Mouse (Mus musculus) lung, embryonic 16.5 days (tissue): Measurements from ENCODE around the gene Tom1l1. TPM values are rescaled to one million over a fixed set of nuclear protein-coding genes. Genes with fewer than 3 reads are reported as not detected.
A peak's percentile ranks its signal among the peaks of the same experiment; 100 is the strongest.

Source experiments
- ATAC-seq: fragments of 200-750 bp; cut with Nextera tagmentation; 2 replicates; pipeline ENCODE4 v1.8.0; 2017; ENCODE audit warnings: low read depth, mild to moderate bottlenecking, moderate library complexity
- H3K27ac ChIP-seq: fragments of 300-500 bp; sonication (generic); 2 replicates; pipeline ENCODE4 v1.5.1; 2014; ENCODE audit warnings: mild to moderate bottlenecking, control low read depth, low read length
- H3K27me3 ChIP-seq: fragments of 300-500 bp; sonication (generic); 2 replicates; pipeline ENCODE4 v1.6.1; 2014; ENCODE audit warnings: low read depth, low read length, mixed read lengths; ENCODE audit not compliant: control insufficient read depth, insufficient read depth
- H3K36me3 ChIP-seq: fragments of 300-500 bp; sonication (generic); 2 replicates; pipeline ENCODE4 v1.6.1; 2014; ENCODE audit warnings: low read length; ENCODE audit not compliant: control insufficient read depth, insufficient read depth
- H3K4me1 ChIP-seq: fragments of 300-500 bp; sonication (generic); replicated peaks from 2 replicates; pipeline ENCODE4 v1.6.1; 2014; ENCODE audit warnings: low read length, mixed read lengths; ENCODE audit not compliant: control insufficient read depth, insufficient read depth
- H3K4me2 ChIP-seq: fragments of 300-500 bp; sonication (generic); 2 replicates; pipeline ENCODE4 v1.6.1; 2014; ENCODE audit warnings: low read depth, low read length, control low read depth
- H3K4me3 ChIP-seq: fragments of 300-500 bp; sonication (generic); 2 replicates; pipeline ENCODE4 v1.5.1; 2014; ENCODE audit warnings: mild to moderate bottlenecking, low read length, control low read depth
- H3K9ac ChIP-seq: fragments of 300-500 bp; sonication (generic); 2 replicates; pipeline ENCODE4 v1.6.1; 2014; ENCODE audit warnings: low read length, control low read depth
- H3K9me3 ChIP-seq: fragments of 300-500 bp; sonication (generic); 2 replicates; pipeline ENCODE4 v1.6.1; 2016; ENCODE audit warnings: low read length; ENCODE audit not compliant: control insufficient read depth
- WGBS: fragments of 180-500 bp; shearing (Covaris S2); extraction: QIAGEN DNeasy Blood & Tissue Kit; methylation state at CpG from one replicate; pipeline ENCODE4 v1.1.7; 2014; 5-methylcytosine and 5-hydroxymethylcytosine counted together
- polyA plus RNA-seq: library from polyadenylated mRNA; unstranded; fragments of >200 nt; fragmentation: Nextera tagmentation; extraction: Ambion mirVana; gene quantifications from 2 replicates; pipeline ENCODE4 v1.2.1, GENCODE M21; 2015

Gene Tom1l1
- polyA plus RNA-seq, 1 experiment from 2014 or later: 40.3 TPM

DNA sequence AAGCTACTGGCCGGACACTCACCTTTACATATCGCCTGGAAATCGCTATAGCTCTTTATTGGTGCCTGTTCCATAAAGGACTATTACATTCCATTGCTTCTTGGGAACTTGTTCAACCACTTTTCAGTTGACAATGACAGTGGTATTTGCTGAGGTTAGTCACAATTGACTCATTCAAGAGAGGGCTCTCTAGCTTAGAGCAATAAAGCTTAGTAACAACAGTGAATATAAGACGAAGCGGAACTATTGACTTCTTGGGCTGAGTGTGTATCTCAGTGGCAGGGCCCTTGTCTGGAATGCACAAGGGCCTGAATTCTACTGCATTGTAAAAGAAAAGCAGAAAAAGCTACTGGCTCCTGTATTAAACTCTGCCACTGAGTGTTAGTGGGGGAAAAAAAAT lies 9.6 kb downstream of the Tom1l1 start:
- no peaks in the 10 kb centered on the region for H3K9me3 ChIP-seq
- H3K27ac ChIP-seq: peak overlapping the region; percentile 58; the same call in 1 of the 2 replicates
- H3K9ac ChIP-seq: no peak overlapping the region
- no peaks in the 10 kb centered on the region for H3K4me1 ChIP-seq
- H3K36me3 ChIP-seq: peaks cover 7% of the 10 kb centered on the region; the same call in 1 of the 2 replicates
- no peaks in the 10 kb centered on the region for H3K27me3 ChIP-seq
- H3K4me3 ChIP-seq: no peak overlapping the region
- peak; percentile 82 for ATAC-seq
- H3K4me2 ChIP-seq: no peak overlapping the region
- 62% methylated on average over 5 of the region's 5 CpGs for WGBS

DNA sequence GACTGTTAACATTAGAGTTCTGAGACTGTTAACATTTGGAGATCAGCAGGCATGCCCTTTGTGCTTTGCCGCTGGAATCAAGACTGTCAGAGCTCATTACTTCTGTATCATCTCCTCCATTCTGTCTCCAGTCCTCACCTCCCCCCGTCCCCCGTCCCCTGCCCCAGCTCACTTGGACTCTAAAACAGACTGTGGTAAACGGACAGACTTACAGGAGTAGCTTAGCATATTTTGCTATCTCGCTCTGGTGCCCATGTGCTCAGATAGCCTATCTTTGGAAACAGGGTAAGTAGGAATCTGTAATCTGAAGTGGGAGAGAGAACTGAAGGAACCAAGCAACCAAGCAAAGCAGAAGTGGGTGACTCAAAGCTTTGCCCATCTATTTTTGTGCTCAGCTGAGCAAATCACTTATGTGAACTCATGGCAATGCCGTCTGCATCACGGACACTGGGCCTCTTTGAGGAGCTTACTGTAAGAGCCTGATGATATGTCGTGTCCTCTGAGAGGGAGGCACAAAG lies 10.3 kb downstream of the Tom1l1 start:
- ATAC-seq: no peak
- no peak overlapping the region for H3K9ac ChIP-seq
- no peak overlapping the region for H3K4me2 ChIP-seq
- no peaks in the 10 kb centered on the region for H3K9me3 ChIP-seq
- WGBS: 59% methylated on average over 8 of the region's 8 CpGs
- H3K4me1 ChIP-seq: no peaks in the 10 kb centered on the region
- H3K27ac ChIP-seq: peak overlapping the region; percentile 31; the same call in 1 of the 2 replicates
- H3K36me3 ChIP-seq: peaks cover 4% of the 10 kb centered on the region; the same call in 1 of the 2 replicates
- H3K4me3 ChIP-seq: no peak overlapping the region
- H3K27me3 ChIP-seq: no peaks in the 10 kb centered on the region

DNA sequence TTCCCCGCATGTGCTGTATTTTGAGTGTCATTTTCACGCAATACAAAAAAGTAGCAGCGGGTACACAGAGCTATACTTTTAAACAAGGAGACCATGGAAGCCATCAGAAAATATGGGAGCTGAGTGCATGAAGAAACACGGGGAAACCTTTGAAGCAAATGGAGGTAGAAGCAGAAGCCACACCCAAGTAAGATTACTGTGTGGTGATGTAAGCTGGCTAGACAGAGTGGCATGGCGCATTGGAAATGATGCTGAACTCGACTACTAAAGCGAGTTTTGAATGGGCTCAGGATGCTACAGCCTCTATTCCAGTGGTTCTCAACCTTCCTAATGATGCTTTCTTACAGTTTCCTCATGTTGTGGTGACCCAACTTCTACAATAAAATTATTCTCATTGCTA lies 11.1 kb downstream of the Tom1l1 start:
- Histone ChIP-seq H3K27ac (no peak overlapping the region), H3K4me1 (no peaks in the 10 kb centered on the region), H3K36me3 (no peaks in the 10 kb centered on the region), H3K4me2 (no peak overlapping the region), H3K4me3 (no peak overlapping the region), H3K9me3 (no peaks in the 10 kb centered on the region), H3K27me3 (no peaks in the 10 kb centered on the region), H3K9ac (no peak overlapping the region)
- 90% methylated on average over 7 of the region's 7 CpGs for WGBS
- ATAC-seq: no peak

DNA sequence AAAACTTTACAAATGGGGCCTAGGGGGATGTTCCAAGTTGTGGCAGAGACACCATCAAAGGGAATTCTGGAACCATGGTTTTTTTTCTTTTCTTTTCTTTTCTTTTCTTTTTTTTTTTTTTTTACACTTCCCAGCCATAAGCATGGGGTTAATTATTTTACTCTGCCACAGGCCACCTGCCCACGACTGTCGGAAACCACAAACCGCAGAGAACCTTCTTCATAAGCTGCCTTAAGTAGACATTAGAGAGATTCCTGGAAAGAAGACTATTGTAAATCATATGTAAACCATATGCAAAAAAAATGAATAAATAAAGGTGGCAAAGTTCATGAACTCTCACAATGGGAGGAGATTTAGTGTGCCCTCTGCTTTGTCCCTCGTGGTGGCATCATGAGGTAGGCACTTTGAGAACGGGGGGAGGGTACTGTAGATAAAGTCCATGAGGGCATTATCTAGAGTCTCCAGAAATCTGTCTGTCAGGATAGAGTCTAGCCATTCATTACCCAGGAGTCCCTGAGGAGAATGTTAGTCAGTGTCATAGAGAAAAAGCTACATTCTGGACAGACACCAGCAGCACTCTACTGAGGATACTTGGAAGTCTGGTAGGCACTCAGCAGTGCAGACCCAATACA lies 12.6 kb downstream of the Tom1l1 start:
- ATAC-seq: no peak
- WGBS: 79% methylated on average over 5 of the region's 5 CpGs
- H3K9me3 ChIP-seq: no peaks in the 10 kb centered on the region
- no peaks in the 10 kb centered on the region for H3K4me1 ChIP-seq
- H3K27me3 ChIP-seq: no peaks in the 10 kb centered on the region
- H3K27ac ChIP-seq: no peak overlapping the region
- no peak overlapping the region for H3K4me3 ChIP-seq
- H3K9ac ChIP-seq: no peak overlapping the region
- H3K36me3 ChIP-seq: no peaks in the 10 kb centered on the region
- H3K4me2 ChIP-seq: no peak overlapping the region

DNA sequence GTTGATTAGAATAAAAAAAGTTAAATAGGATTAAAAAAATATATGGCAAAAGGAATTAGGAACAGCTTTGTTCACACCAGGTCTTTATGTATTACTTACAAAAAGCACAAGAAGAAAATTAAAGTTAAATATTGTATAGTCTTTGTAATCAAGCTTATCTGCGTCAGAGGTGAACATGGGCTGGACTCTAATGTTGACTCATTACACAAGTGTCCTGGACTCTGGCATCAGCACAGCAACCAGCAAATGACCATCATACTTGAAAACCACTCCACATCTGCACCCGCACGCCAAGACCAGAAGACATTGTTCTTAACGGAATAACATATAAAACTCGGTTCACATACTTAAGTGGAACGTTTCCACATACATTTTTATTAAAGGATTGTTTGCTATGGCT lies 20.8 kb downstream of the Tom1l1 start:
- H3K9me3 ChIP-seq: no peaks in the 10 kb centered on the region
- ATAC-seq: no peak
- H3K27ac ChIP-seq: no peak overlapping the region
- WGBS: 54% methylated on average over 6 of the region's 6 CpGs
- peaks cover 4% of the 10 kb centered on the region for H3K36me3 ChIP-seq
- H3K27me3 ChIP-seq: no peaks in the 10 kb centered on the region
- no peak overlapping the region for H3K4me3 ChIP-seq
- H3K4me1 ChIP-seq: peaks cover 31% of the 10 kb centered on the region
- H3K9ac ChIP-seq: no peak overlapping the region
- H3K4me2 ChIP-seq: no peak overlapping the region

DNA sequence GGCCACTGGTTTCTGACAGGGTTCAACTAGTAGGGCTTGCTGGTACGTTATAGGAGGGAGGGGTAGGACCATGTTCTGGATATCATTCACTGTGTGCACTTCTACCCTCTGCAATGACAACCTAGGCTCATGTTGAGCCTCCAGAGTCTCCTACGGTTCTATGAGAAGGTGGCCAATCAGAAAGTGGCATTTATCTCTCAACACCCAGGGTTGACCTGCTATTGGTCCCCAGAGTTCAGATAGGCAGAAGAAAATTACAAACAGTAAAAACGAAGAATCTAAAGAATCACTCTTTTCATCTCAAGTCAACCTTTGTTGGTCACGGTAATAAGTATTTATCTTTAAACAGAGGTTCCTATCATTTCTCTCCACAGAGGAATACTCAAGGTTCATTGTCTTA lies 21.2 kb downstream of the Tom1l1 start:
- no peak overlapping the region for H3K9ac ChIP-seq
- WGBS: 67% methylated on average over 4 of the region's 4 CpGs
- ATAC-seq: no peak
- no peaks in the 10 kb centered on the region for H3K9me3 ChIP-seq
- no peak overlapping the region for H3K4me2 ChIP-seq
- H3K4me3 ChIP-seq: no peak overlapping the region
- peaks cover 31% of the 10 kb centered on the region for H3K4me1 ChIP-seq
- peaks cover 4% of the 10 kb centered on the region for H3K36me3 ChIP-seq
- peak overlapping the region; percentile 21; the same call in 1 of the 2 replicates for H3K27ac ChIP-seq
- H3K27me3 ChIP-seq: no peaks in the 10 kb centered on the region

DNA sequence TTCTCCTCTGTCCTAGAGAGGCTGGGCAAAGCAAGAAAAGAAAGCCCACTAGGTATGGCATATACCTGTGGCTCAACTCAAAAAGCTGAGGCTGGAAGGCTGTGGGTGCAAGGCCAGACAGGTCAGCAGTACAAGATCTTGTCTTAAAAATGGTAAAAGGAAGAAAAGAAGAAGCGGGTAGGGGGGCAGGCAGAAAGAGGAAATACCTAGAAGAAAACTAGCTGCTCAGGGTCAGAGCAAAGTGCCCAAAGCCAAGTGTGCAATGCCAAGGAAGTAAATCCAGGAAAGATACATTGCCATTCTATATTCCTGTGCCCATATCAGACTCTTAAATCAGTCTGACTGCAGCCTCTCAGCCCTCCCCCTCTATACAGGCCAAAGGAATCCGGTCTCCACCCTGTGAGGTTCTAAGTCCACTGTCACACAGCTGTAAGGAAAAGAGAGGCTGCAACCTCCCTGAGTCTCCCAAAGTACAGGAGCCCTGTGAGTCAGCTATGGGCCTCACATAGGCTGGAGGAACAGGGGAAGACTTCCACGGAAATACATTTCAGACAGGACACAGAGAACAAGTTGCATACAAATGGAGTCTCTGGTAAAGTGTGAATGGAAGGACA lies 21.9 kb downstream of the Tom1l1 start:
- WGBS: 50% methylated on average over 3 of the region's 3 CpGs
- no peak overlapping the region for H3K4me2 ChIP-seq
- peaks cover 31% of the 10 kb centered on the region for H3K4me1 ChIP-seq
- H3K36me3 ChIP-seq: peaks cover 4% of the 10 kb centered on the region
- no peaks in the 10 kb centered on the region for H3K27me3 ChIP-seq
- no peaks in the 10 kb centered on the region for H3K9me3 ChIP-seq
- H3K27ac ChIP-seq: peak overlapping the region; percentile 91
- ATAC-seq: no peak
- no peak overlapping the region for H3K9ac ChIP-seq
- no peak overlapping the region for H3K4me3 ChIP-seq

DNA sequence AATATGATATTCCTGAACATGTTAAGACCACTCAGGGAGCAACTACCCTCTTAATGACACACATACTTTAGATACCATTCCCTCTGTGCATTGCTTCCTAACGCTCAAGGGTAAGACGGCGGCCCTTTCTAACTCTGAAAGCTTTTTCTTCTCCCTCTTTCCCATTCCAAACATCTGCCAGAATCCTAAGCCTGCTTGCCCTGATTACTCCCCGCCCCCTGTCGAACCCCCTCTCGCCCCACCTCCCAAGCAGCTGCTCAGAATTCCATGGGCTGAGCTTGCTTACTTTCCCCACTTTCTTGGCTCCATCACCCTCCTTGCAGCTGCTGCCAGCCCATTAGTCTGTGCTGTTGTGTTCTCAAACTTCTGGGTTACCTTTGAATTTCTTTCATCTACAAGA lies 23.0 kb downstream of the Tom1l1 start:
- H3K27ac ChIP-seq: peak overlapping the region; percentile 91
- 0 out of 2 replicates have a peak overlapping the region, but pooled peaks have one; percentile 23 for H3K9ac ChIP-seq
- H3K4me2 ChIP-seq: peak overlapping the region; percentile 29
- no peaks in the 10 kb centered on the region for H3K27me3 ChIP-seq
- H3K4me1 ChIP-seq: peaks cover 31% of the 10 kb centered on the region
- H3K9me3 ChIP-seq: no peaks in the 10 kb centered on the region
- no peak overlapping the region for H3K4me3 ChIP-seq
- ATAC-seq: peak; percentile 94
- peaks cover 4% of the 10 kb centered on the region for H3K36me3 ChIP-seq
- 14% methylated on average over 6 of the region's 6 CpGs for whole genome bisulfite sequencing

DNA sequence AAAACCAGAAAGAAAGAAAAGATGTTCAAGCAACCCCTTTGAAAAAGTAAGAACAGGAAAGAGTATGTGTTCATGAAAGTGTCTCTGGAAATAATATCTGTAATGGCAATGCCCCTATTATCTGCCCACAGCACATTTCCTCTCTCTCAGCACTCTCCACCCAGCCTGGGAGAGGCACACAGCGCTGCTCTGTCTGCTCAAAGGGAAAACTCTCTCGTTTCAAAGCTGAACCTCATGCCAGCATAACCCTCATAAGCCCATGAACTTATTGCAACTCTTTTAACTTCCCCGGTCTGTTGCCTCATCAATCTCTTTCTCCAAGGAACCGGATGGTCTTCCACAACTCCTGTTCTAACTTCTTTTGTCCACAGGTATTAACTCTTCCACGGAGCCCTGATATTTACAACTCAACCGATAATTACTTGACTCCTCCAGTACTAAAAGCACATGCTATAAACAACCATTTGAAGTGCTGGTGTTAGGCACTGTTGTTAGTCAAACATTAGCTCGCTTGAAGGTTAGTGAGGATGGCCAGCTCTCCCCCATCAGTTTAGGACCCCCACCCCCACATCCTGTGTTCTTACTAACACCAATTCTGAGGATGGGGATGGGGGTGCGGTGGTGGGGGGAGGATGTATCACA lies 23.7 kb downstream of the Tom1l1 start:
- H3K27ac ChIP-seq: peak overlapping the region; percentile 91
- no peak overlapping the region for H3K4me3 ChIP-seq
- H3K9ac ChIP-seq: 0 out of 2 replicates have a peak overlapping the region, but pooled peaks have one; percentile 23
- 2% methylated on average over 8 of the region's 8 CpGs for WGBS
- no peaks in the 10 kb centered on the region for H3K27me3 ChIP-seq
- H3K4me1 ChIP-seq: peaks cover 31% of the 10 kb centered on the region
- peak overlapping the region; percentile 29 for H3K4me2 ChIP-seq
- ATAC-seq: peak; percentile 49
- H3K9me3 ChIP-seq: no peaks in the 10 kb centered on the region
- H3K36me3 ChIP-seq: peaks cover under 1% of the 10 kb centered on the region; the same call in 1 of the 2 replicates
